In the genomic region with DNA sequence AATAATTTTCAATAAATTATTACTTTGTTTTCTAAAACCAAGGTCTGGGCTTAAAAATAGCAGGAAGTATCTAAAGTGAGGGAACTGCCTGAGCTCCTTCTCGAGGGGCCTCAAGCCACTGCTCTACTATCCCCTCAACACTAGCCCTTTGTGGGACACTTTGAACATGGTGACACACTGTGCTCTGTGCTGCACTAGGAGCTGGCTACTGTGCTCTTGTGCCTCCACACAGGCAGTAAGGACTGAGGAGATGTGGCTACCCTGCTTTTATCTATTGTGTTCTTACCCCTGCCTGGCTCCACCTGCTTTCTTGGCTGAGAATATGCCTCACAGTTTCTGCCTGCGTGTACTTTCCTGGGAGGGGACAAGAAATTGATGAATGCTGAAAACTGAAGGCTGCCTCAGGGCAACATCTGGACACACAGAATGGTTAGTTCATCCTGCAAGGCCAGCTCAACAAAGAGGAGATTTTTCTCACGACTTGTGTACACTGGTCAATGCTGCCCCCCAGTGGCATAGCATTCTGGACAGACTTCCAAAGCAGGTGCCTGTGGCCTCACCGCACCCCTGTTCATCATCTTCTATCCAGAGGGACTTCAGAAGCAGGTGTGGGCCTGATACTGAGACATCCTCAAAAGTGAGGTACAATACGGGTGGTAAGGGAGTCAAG, we compare ENCODE assay signal across 8 mouse cellular contexts.
DNase-seq lines count a peak whose midpoint lies in the region; ATAC-seq and TF ChIP-seq lines count a peak whose summit lies in the region.

No protein-coding gene starts in this region.

- peak; percentile 65 for TF ChIP-seq RAD21 in CH12.LX (IDR thresholded peaks at IDR 0.05; ENCODE audit: low read depth, low read length)

- dilution Hi-C loops in CH12.LX (cut with MboI; ENCODE audit: extremely low pct_ligation_motif_present, extremely low pct_unique_long_range_greater_than_20kb, low sequenced_read_pairs), result no loop called here

- H3K9me3 ChIP-seq in CH12.LX (replicated peaks; ENCODE audit: low read length), result no peaks in the 10 kb centered on the region
- H3K9me3 ChIP-seq in midbrain, embryonic 15.5 days, result no peaks in the 10 kb centered on the region

- 58% methylated on average over 5 of the region's 5 CpGs for WGBS in midbrain, embryonic 15.5 days

- no peak overlapping the region for H3K9ac ChIP-seq in CH12.LX (ENCODE audit: insufficient read depth, low read depth)
- H3K9ac ChIP-seq in midbrain, embryonic 15.5 days, result no peak overlapping the region

- no peak overlapping the region for H3K4me3 ChIP-seq in CH12.LX (replicated peaks in 1 of 3; ENCODE audit: low read depth in 2 of 3, low read length in 2 of 3, poor library complexity in 1 of 3)
- no peak overlapping the region for H3K4me3 ChIP-seq in midbrain, embryonic 15.5 days

- DNase-seq in gastrocnemius, adult 18-20 months (ENCODE audit: low spot score), result peak; percentile 30
- no peak for DNase-seq in gastrocnemius, postnatal 25 days
- DNase-seq in CH12.LX (ENCODE audit: extremely low read depth), result peak; percentile 24
- DNase-seq in cerebellum, adult 18-20 months, result peak; percentile 53 to 62
- DNase-seq in frontal cortex, postnatal 25 days (ENCODE audit: low spot score in 2 of 2), result peak; percentile 39 to 59
- DNase-seq in layer of hippocampus, postnatal 25 days (ENCODE audit: extremely low spot score in 1 of 2, low spot score in 1 of 2), result peak; percentile 36 to 78
- DNase-seq in urinary bladder, postnatal 36 days (ENCODE audit: low spot score in 2 of 2), result peak; percentile 15 to 43

- peaks cover 35 to 91% of the 10 kb centered on the region in 2 experiments for H3K36me3 ChIP-seq in CH12.LX (replicated peaks in 1 of 2; ENCODE audit: control insufficient read depth in 1 of 2, insufficient read depth in 1 of 2, low read length in 1 of 2)
- H3K36me3 ChIP-seq in midbrain, embryonic 15.5 days (replicated peaks), result peaks cover 30% of the 10 kb centered on the region

- no peak for TF ChIP-seq EP300 in CH12.LX (IDR thresholded peaks at IDR 0.05; ENCODE audit: low read length)

- H3K27me3 ChIP-seq in CH12.LX (replicated peaks), result no peaks in the 10 kb centered on the region
- no peaks in the 10 kb centered on the region for H3K27me3 ChIP-seq in midbrain, embryonic 15.5 days (replicated peaks)

- H3K4me1 ChIP-seq in CH12.LX (ENCODE audit: control insufficient read depth in 1 of 2, insufficient read depth in 2 of 2), result peaks cover 8 to 35% of the 10 kb centered on the region in 2 experiments
- H3K4me1 ChIP-seq in midbrain, embryonic 15.5 days, result peaks cover 3% of the 10 kb centered on the region; the same call in 1 of the 2 replicates

- peak; percentile 42; the same call in 1 of the 2 replicates for ATAC-seq in midbrain, embryonic 15.5 days (replicated peaks)

- peak; percentile 27 to 69; a peak in 2 of 4 replicates for TF ChIP-seq CTCF in CH12.LX (conservative IDR thresholded peaks at IDR 0.05 in 1 of 2, IDR thresholded peaks at IDR 0.05 in 1 of 2; ENCODE audit: low read depth in 2 of 2, low read length in 2 of 2)

- no peak overlapping the region for H3K4me2 ChIP-seq in CH12.LX (ENCODE audit: insufficient read depth, low read depth, poor library complexity, severe bottlenecking)
- H3K4me2 ChIP-seq in midbrain, embryonic 15.5 days, result no peak overlapping the region

- in situ Hi-C loops in CH12.LX (cut with MboI; ENCODE audit: low pct_ligation_motif_present, low pct_unique_long_range_greater_than_20kb, low sequenced_read_pairs), result no loop called here

- TF ChIP-seq POLR2A in CH12.LX (IDR thresholded peaks at IDR 0.05; ENCODE audit: low read depth, low read length), result no peak

- H3K27ac ChIP-seq in CH12.LX (ENCODE audit: insufficient read depth, low read depth), result no peak overlapping the region
- H3K27ac ChIP-seq in midbrain, embryonic 15.5 days, result peak overlapping the region; percentile 57

- H3K79me2 ChIP-seq in CH12.LX (replicated peaks; ENCODE audit: control insufficient read depth, extremely low read depth, insufficient read depth, poor library complexity, severe bottlenecking), result no peaks in the 10 kb centered on the region

TF ChIP-seq in CH12.LX, 34 proteins besides CTCF, POLR2A, EP300 and RAD21:
- TF ChIP-seq ETS1 (conservative IDR thresholded peaks at IDR 0.05; ENCODE audit: low read depth, low read length) (no peak), SIN3A (IDR thresholded peaks at IDR 0.05; ENCODE audit: low read length) (no peak), SMC3 (IDR thresholded peaks at IDR 0.05; ENCODE audit: low read depth, low read length) (peak; percentile 55), MEF2A (IDR thresholded peaks at IDR 0.05; ENCODE audit: borderline replicate concordance, low read depth, low read length) (no peak), PAX5 (IDR thresholded peaks at IDR 0.05; ENCODE audit: low read length) (no peak), TBP (conservative IDR thresholded peaks at IDR 0.05; ENCODE audit: low read depth, low read length) (no peak)
